Mouse (Mus musculus): Measurements from ENCODE around the gene Slc35f2. TPM values are rescaled to one million over a fixed set of nuclear protein-coding genes. Genes with fewer than 3 reads are reported as not detected.

Gene Slc35f2
- 1.2 and 1.8 TPM in 2 replicates for polyA plus RNA-seq (2012)

GRCm38 (mm10) chr9:53771344-53772021 lies at the start of gene Slc35f2:
Gene Slc35f2 (plus strand): TSS chr9:53771538.

GRCm38 (mm10) chr9:53849864-53850263 lies 78.5 kb downstream of the Slc35f2 start, which contains the start of gene Sln:
Gene Sln (plus strand): TSS chr9:53850164.

Other genes starting within 250 kb of the Slc35f2 start
- gene Atm, start 234.8 kb upstream of the Slc35f2 start, polyA plus RNA-seq (2012) = 0.67 and 2.0 TPM in 2 replicates
- gene Npat, start 234.5 kb upstream of the Slc35f2 start, polyA plus RNA-seq (2012) = 0.86 and 1.5 TPM in 2 replicates
- gene Acat1, start 161.2 kb upstream of the Slc35f2 start, polyA plus RNA-seq (2012) = 124 and 172 TPM in 2 replicates
- gene Cul5, start 101.5 kb upstream of the Slc35f2 start, polyA plus RNA-seq (2012) = 4.3 and 5.1 TPM in 2 replicates
- gene Rab39, start 65.3 kb upstream of the Slc35f2 start, polyA plus RNA-seq (2012) = 0.09 and 0.16 TPM in 2 replicates
- not detected in 2 replicates for gene Sln, start 78.6 kb downstream of the Slc35f2 start, polyA plus RNA-seq (2012)
- not detected in 2 replicates for gene Elmod1, start 203.8 kb downstream of the Slc35f2 start, polyA plus RNA-seq (2012)

All from megakaryocyte-erythroid progenitor cell, adult 5 weeks (primary cell).